Mouse (Mus musculus): ENCODE results near the gene Klc1.

DNA sequence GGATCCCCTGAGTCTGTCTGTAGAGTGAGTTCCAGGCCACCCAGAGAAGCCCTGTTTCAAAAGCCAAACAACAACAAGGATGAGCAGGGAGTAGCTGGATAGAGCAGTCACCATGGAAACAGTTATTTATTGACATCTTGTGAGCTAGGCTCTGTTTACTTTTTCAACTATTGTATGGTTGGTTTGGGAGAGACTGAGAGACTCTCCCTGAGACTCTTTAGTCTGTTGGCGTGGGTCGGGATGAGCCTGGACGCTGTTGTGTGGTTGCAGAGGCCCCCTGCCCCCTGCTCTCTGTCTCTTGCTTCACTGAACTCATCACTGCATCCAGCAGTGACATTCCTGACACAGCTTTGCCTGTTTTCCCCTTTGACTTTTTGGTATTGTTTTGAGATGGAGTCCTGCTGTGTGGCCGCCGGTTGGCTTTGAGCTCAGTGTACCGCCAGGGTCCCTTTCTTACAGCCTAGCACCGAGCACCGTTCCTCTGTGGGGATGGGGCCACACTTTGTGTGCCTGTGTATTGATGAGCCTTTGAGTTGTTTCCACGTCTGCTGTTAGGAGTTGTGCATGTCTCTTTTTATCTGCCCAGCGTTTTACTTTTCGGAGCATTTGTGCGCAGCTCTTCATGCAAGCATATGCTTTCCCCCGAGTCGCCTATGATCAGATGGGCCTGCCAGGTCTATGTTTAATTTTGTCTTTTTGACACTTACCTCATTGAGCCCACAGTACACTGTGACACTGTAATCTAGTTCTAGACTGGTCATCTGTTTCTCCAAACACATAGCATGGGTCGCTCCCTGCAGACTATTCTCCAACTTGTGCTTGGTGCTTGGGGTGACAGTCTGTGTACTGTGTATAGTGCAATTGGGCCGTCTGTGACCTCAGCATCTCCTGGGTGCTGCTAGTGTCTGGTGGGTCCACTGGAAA lies 7.9 kb downstream of the Klc1 start:
- TF ChIP-seq POLR2AphosphoS2 (IDR thresholded peaks at IDR 0.05; ENCODE audit: insufficient read length, low read depth) (no peak), SRF (IDR thresholded peaks at IDR 0.05; ENCODE audit: control insufficient read depth, insufficient read length, low read depth) (no peak), TCF12 (IDR thresholded peaks at IDR 0.05; ENCODE audit: insufficient read depth, poor library complexity, severe bottlenecking) (no peak), POLR2A (IDR thresholded peaks at IDR 0.05; ENCODE audit: insufficient read length, low read depth) (no peak), CEBPB (IDR thresholded peaks at IDR 0.05; ENCODE audit: insufficient read depth, poor library complexity, severe bottlenecking) (no peak), E2F4 (IDR thresholded peaks at IDR 0.05; ENCODE audit: insufficient read depth) (no peak)

All from myocyte (in vitro differentiated cells).